Mouse (Mus musculus) limb, embryonic 11.5 days (tissue): ENCODE measurements around the gene P2rx1. TPM values are rescaled to one million over a fixed set of nuclear protein-coding genes. Genes with fewer than 3 reads are reported as not detected.

Experiments used
- ATAC-seq: fragments of 200-750 bp; cut with Nextera tagmentation; 2 replicates; pipeline ENCODE4 v1.8.0; 2017; ENCODE audit warnings: low read depth; ENCODE audit not compliant: insufficient number of reproducible peaks, low FRiP score, low TSS enrichment
- DNase-seq: peaks from one replicate; pipeline ENCODE4 v3.0.0-alpha.2; 2015; ENCODE audit warnings: low spot score
- H3K27ac ChIP-seq: fragments of 300-500 bp; sonication (generic); replicated peaks from 2 replicates; pipeline ENCODE4 v1.5.1; 2014; ENCODE audit warnings: low read depth, mild to moderate bottlenecking, low read length
- H3K27me3 ChIP-seq: fragments of 300-500 bp; sonication (generic); 2 replicates; pipeline ENCODE4 v1.6.1; 2014; ENCODE audit warnings: mild to moderate bottlenecking, low read length, mixed read lengths; ENCODE audit not compliant: control insufficient read depth, insufficient read depth
- H3K36me3 ChIP-seq: fragments of 300-500 bp; sonication (generic); 2 replicates; pipeline ENCODE4 v1.6.1; 2014; ENCODE audit warnings: mild to moderate bottlenecking, low read length, moderate library complexity, mixed read lengths; ENCODE audit not compliant: control insufficient read depth, insufficient read depth
- H3K4me1 ChIP-seq: fragments of 300-500 bp; sonication (generic); 2 replicates; pipeline ENCODE4 v1.6.1; 2014; ENCODE audit warnings: low read length, mixed read lengths; ENCODE audit not compliant: control insufficient read depth, insufficient read depth
- H3K4me2 ChIP-seq: fragments of 300-500 bp; sonication (generic); 2 replicates; pipeline ENCODE4 v1.6.1; 2014; ENCODE audit warnings: low read depth, mild to moderate bottlenecking, moderate library complexity; ENCODE audit not compliant: severe bottlenecking
- H3K4me3 ChIP-seq: fragments of 300-500 bp; sonication (generic); 2 replicates; pipeline ENCODE4 v1.5.1; 2014; ENCODE audit warnings: low read depth, low read length
- H3K9ac ChIP-seq: fragments of 300-500 bp; sonication (generic); 2 replicates; pipeline ENCODE4 v1.6.1; 2014; ENCODE audit warnings: mild to moderate bottlenecking, low read length
- H3K9me3 ChIP-seq: fragments of 300-500 bp; sonication (generic); 2 replicates; pipeline ENCODE4 v1.6.1; 2016; ENCODE audit warnings: low read length; ENCODE audit not compliant: control insufficient read depth
- WGBS: fragments of 180-500 bp; shearing (Covaris S2); extraction: QIAGEN DNeasy Blood & Tissue Kit; methylation state at CpG from one replicate; pipeline ENCODE4 v1.1.7; 2014; 5-methylcytosine and 5-hydroxymethylcytosine counted together
- polyA plus RNA-seq: library from polyadenylated mRNA; unstranded; fragments of >200 nt; fragmentation: Nextera tagmentation; extraction: Ambion mirVana; gene quantifications from 2 replicates; pipeline ENCODE4 v1.2.1, GENCODE M21; 2014

Gene P2rx1
- polyA plus RNA-seq, 1 experiment from 2014 or later: 1.3 TPM

DNA sequence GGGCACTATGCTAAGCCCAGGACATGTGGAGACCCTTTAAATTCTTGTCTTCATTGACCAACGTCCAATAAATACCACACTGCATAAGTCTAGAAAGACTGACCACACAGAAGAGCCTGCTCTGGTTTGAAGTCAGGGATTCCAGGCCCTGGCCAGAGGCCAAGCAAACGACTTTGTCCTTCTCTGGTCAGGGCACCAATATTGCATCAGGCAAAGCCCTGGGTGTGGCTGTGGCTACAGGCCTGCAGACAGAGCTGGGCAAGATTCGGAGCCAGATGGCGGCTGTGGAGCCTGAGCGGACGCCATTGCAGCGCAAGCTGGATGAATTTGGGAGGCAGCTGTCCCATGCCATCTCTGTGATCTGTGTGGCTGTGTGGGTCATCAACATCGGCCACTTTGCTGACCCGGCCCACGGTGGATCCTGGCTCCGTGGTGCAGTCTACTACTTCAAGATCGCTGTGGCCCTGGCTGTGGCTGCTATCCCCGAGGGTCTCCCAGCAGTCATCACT, 23.9 kb upstream of the P2rx1 start:
- no peak for DNase-seq
- H3K9ac ChIP-seq: no peak overlapping the region
- no peaks in the 10 kb centered on the region for H3K27me3 ChIP-seq
- H3K4me1 ChIP-seq: no peaks in the 10 kb centered on the region
- whole genome bisulfite sequencing: 85% methylated on average over 13 of the region's 13 CpGs
- H3K27ac ChIP-seq: no peak overlapping the region
- no peaks in the 10 kb centered on the region for H3K36me3 ChIP-seq
- ATAC-seq: no peak
- no peaks in the 10 kb centered on the region for H3K9me3 ChIP-seq
- no peak overlapping the region for H3K4me3 ChIP-seq
- H3K4me2 ChIP-seq: no peak overlapping the region

- no peaks in the 10 kb centered on the region for H3K9me3 ChIP-seq
Measured at GRCm38 (mm10) chr11:72982516-72982915, 16.4 kb upstream of the P2rx1 start.

DNA sequence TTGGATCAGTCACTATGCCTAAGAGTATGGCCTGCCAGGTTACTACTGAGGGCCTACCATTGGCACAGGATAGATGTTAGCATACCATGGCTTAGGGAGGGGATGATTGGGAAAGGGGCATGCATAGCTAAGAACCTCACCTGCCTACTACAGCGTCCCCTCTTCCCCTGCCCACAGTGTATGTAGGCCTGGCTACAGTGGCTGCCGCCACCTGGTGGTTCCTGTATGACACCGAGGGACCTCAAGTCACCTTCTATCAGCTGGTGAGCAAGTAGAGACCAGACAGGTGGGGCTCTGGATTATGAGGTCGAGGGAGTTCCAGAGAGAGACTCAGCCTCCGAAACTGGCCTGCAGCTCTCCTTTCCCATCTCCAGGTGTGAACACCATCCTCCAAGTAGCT, 15.6 kb upstream of the P2rx1 start:
- no peak overlapping the region for H3K27ac ChIP-seq
- H3K9ac ChIP-seq: no peak overlapping the region
- no peak for DNase-seq
- H3K36me3 ChIP-seq: no peaks in the 10 kb centered on the region
- no peaks in the 10 kb centered on the region for H3K27me3 ChIP-seq
- H3K4me1 ChIP-seq: no peaks in the 10 kb centered on the region
- no peaks in the 10 kb centered on the region for H3K9me3 ChIP-seq
- no peak for ATAC-seq
- WGBS: 46% methylated on average over 5 of the region's 5 CpGs
- H3K4me3 ChIP-seq: no peak overlapping the region
- no peak overlapping the region for H3K4me2 ChIP-seq

More at GRCm38 (mm10) chr11:72982516-72982915, 16.4 kb upstream of the P2rx1 start:
- Histone ChIP-seq H3K9ac (no peak overlapping the region), H3K36me3 (no peaks in the 10 kb centered on the region), H3K27me3 (no peaks in the 10 kb centered on the region), H3K27ac (no peak overlapping the region), H3K4me2 (no peak overlapping the region), H3K4me3 (no peak overlapping the region), H3K4me1 (no peaks in the 10 kb centered on the region)
- 84% methylated on average over 9 of the region's 9 CpGs for WGBS
- DNase-seq (no peak), ATAC-seq (no peak)

DNA sequence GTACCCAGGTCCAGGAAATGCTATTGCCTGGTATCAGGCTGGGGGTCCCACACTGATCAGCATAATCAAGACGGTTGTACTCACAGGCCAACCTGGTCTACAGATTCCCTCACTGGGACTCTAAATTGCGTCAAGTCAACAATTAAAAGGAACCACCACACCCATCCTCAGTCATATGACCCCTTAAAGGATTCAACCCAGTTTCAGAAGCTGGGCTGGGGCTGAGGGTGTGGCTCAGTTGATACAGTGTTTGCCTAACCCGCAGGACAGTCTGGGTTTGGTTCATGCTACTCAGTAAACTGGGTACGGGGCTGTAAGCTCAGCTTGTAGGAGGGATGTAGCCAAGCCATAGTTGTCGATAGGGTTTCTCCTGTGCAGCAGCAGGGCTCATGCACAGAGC, 12.2 kb upstream of the P2rx1 start:
- WGBS: 80% methylated on average over 5 of the region's 5 CpGs
- H3K4me3 ChIP-seq: no peak overlapping the region
- no peaks in the 10 kb centered on the region; the same call in 1 of the 2 replicates for H3K4me1 ChIP-seq
- DNase-seq (no peak), ATAC-seq (no peak)
- no peak overlapping the region for H3K4me2 ChIP-seq
- no peaks in the 10 kb centered on the region for H3K27me3 ChIP-seq
- no peaks in the 10 kb centered on the region for H3K36me3 ChIP-seq
- no peak overlapping the region for H3K9ac ChIP-seq
- H3K9me3 ChIP-seq: no peaks in the 10 kb centered on the region
- no peak overlapping the region for H3K27ac ChIP-seq

GRCm38 (mm10) chr11:72987234-72987633, 11.7 kb upstream of the P2rx1 start:
- Histone ChIP-seq H3K9me3 (no peaks in the 10 kb centered on the region), H3K4me3 (no peak overlapping the region), H3K4me1 (no peaks in the 10 kb centered on the region; the same call in 1 of the 2 replicates), H3K36me3 (no peaks in the 10 kb centered on the region), H3K27me3 (no peaks in the 10 kb centered on the region), H3K4me2 (no peak overlapping the region), H3K27ac (no peak overlapping the region), H3K9ac (no peak overlapping the region)
- no peak for ATAC-seq
- no peak for DNase-seq
- 72% methylated on average over 5 of the region's 5 CpGs for WGBS

GRCm38 (mm10) chr11:72987807-72988206, 11.1 kb upstream of the P2rx1 start:
- DNase-seq: no peak
- Histone ChIP-seq H3K27ac (no peak overlapping the region), H3K9me3 (no peaks in the 10 kb centered on the region), H3K4me1 (no peaks in the 10 kb centered on the region; the same call in 1 of the 2 replicates), H3K4me3 (no peak overlapping the region), H3K27me3 (no peaks in the 10 kb centered on the region), H3K36me3 (no peaks in the 10 kb centered on the region), H3K9ac (no peak overlapping the region), H3K4me2 (no peak overlapping the region)
- WGBS: 76% methylated on average over 5 of the region's 5 CpGs
- ATAC-seq: no peak

DNA sequence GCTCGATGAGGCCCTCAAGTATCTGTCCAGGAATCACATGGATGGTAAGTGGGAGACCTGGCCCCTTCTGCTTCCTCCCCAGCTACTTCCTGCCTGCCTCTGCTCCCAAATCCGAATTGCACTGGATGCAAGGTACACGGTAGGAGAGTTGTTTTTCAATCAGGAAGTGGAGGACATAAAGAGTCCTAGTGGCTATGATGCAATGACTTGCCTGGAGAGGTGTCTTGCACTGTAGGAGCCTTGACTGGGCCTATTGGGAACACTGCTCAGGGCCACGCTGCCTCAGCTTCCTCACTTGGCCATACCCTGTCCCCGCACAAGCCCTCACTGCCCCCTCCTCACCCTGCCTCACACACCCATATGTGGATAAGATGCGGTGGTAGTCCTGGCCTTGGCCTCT, 9.9 kb upstream of the P2rx1 start:
- Histone ChIP-seq H3K36me3 (no peaks in the 10 kb centered on the region), H3K9ac (no peak overlapping the region), H3K4me1 (no peaks in the 10 kb centered on the region; the same call in 1 of the 2 replicates), H3K27ac (no peak overlapping the region), H3K9me3 (no peaks in the 10 kb centered on the region), H3K4me2 (no peak overlapping the region), H3K4me3 (no peak overlapping the region), H3K27me3 (no peaks in the 10 kb centered on the region)
- 77% methylated on average over 6 of the region's 6 CpGs for WGBS
- DNase-seq (no peak), ATAC-seq (no peak)

GRCm38 (mm10) chr11:72990688-72991087, 8.2 kb upstream of the P2rx1 start:
- Histone ChIP-seq H3K27me3 (no peaks in the 10 kb centered on the region), H3K9me3 (no peaks in the 10 kb centered on the region), H3K9ac (no peak overlapping the region), H3K27ac (no peak overlapping the region), H3K4me3 (no peak overlapping the region), H3K36me3 (no peaks in the 10 kb centered on the region), H3K4me1 (no peaks in the 10 kb centered on the region; the same call in 1 of the 2 replicates), H3K4me2 (no peak overlapping the region)
- WGBS: 73% methylated on average over 9 of the region's 9 CpGs
- DNase-seq: no peak
- ATAC-seq: no peak

DNA sequence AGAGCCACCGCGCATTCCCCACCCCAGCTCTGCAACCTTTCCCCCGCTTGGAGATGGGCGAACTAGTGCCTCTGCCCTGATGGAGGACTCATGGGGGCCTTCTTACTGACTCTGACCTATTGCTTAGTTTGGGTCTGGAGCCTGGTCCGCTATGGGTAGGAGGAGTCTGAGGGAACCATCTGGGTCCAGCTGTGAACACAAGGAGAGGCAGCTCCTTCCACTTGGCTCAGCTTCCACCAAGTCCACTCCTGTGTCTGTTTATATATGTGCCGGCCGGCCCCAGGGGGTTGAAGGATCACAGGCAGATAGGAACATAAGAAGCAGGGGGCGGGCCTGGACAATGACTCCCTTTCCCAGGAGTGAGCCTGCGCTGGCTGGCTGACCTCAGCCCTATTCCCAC, 6.9 kb upstream of the P2rx1 start:
- Histone ChIP-seq H3K9me3 (no peaks in the 10 kb centered on the region), H3K36me3 (no peaks in the 10 kb centered on the region), H3K4me2 (no peak overlapping the region), H3K4me1 (no peaks in the 10 kb centered on the region; the same call in 1 of the 2 replicates), H3K27me3 (no peaks in the 10 kb centered on the region), H3K27ac (no peak overlapping the region), H3K9ac (no peak overlapping the region), H3K4me3 (no peak overlapping the region)
- WGBS: 50% methylated on average over 9 of the region's 9 CpGs
- DNase-seq (no peak), ATAC-seq (no peak)
